ENCODE assay signal across 8 mouse cellular contexts in genomic region chr15:52161568-52162316, GRCm38 (mm10).
DNase-seq lines count a peak whose midpoint lies in the region; ATAC-seq lines count a peak whose summit lies in the region.

No protein-coding gene starts in this region.

- no peaks in the 10 kb centered on the region for H3K27me3 ChIP-seq in forebrain, embryonic 15.5 days
- H3K27me3 ChIP-seq in liver, embryonic 11.5 days (replicated peaks; ENCODE audit: control insufficient read depth, insufficient read depth, low read length): no peaks in the 10 kb centered on the region

- no peak overlapping the region for H3K4me3 ChIP-seq in forebrain, embryonic 15.5 days
- no peak overlapping the region for H3K4me3 ChIP-seq in liver, embryonic 11.5 days (ENCODE audit: low read depth, low read length)

- peak; percentile 44 to 51 for DNase-seq in adrenal gland, adult (ENCODE audit: inconsistent age in 2 of 2, low spot score in 1 of 2)
- DNase-seq in adrenal gland, postnatal 4 days (ENCODE audit: low spot score in 2 of 2): no peak
- peak; percentile 9 for DNase-seq in thymus, postnatal 0 days (ENCODE audit: low spot score)
- no peak for DNase-seq in thymus, adult 18-20 months
- no peak for DNase-seq in liver, embryonic 11.5 days (ENCODE audit: low spot score)
- DNase-seq in right cerebral cortex, adult 18-20 months: peak; percentile 21

- no peak overlapping the region; the same call in 1 of the 2 replicates for H3K9ac ChIP-seq in forebrain, embryonic 15.5 days (replicated peaks)
- H3K9ac ChIP-seq in liver, embryonic 11.5 days (ENCODE audit: low read depth, low read length): 0 out of 2 replicates have a peak overlapping the region, but pooled peaks have one; percentile 9

- peak; percentile 59 for ATAC-seq in forebrain, embryonic 15.5 days (replicated peaks)
- no peak for ATAC-seq in liver, embryonic 11.5 days (replicated peaks; ENCODE audit: low FRiP score)
- ATAC-seq in inflammation-experienced regulatory T-cells, adult 6 months: no peak

- H3K4me1 ChIP-seq in forebrain, embryonic 15.5 days: peaks cover 23% of the 10 kb centered on the region
- 0 out of 2 replicates have a peak, but pooled peaks cover 3% of the 10 kb centered on the region for H3K4me1 ChIP-seq in liver, embryonic 11.5 days (replicated peaks; ENCODE audit: control insufficient read depth, insufficient read depth, low read length)

- H3K36me3 ChIP-seq in forebrain, embryonic 15.5 days: no peaks in the 10 kb centered on the region
- no peaks in the 10 kb centered on the region for H3K36me3 ChIP-seq in liver, embryonic 11.5 days (ENCODE audit: control insufficient read depth, insufficient read depth, low read length)

- no peaks in the 10 kb centered on the region for H3K9me3 ChIP-seq in forebrain, embryonic 15.5 days
- H3K9me3 ChIP-seq in liver, embryonic 11.5 days (ENCODE audit: control insufficient read depth, low read length): no peaks in the 10 kb centered on the region

- peak overlapping the region; percentile 49; the same call in 1 of the 2 replicates for H3K27ac ChIP-seq in forebrain, embryonic 15.5 days (replicated peaks)
- no peak overlapping the region for H3K27ac ChIP-seq in liver, embryonic 11.5 days (ENCODE audit: low read depth, low read length)

- 21% methylated on average over 19 of the region's 19 CpGs for WGBS in forebrain, embryonic 15.5 days
- 43% methylated on average over 19 of the region's 19 CpGs for WGBS in liver, embryonic 11.5 days

- no peak overlapping the region; the same call in 1 of the 2 replicates for H3K4me2 ChIP-seq in forebrain, embryonic 15.5 days (replicated peaks)
- peak overlapping the region; percentile 20 for H3K4me2 ChIP-seq in liver, embryonic 11.5 days

Comparison
In these comparisons a context has a peak if more than half of its experiments do, and no peak if none do; other contexts are left out.
1. DNase-seq: peak in adrenal gland, adult (2 of 2), thymus, postnatal 0 days (single experiment) and right cerebral cortex, adult 18-20 months (single experiment); none in adrenal gland, postnatal 4 days (0 of 2), thymus, adult 18-20 months (0 of 2) and liver, embryonic 11.5 days (single experiment).